Mouse (Mus musculus) midbrain, postnatal 0 days (tissue): ENCODE results near the gene Mpi. TPM values are rescaled to one million over a fixed set of nuclear protein-coding genes. Genes with fewer than 3 reads are reported as not detected.

ENCODE experiments used
- ATAC-seq: fragments of 200-750 bp; cut with Nextera tagmentation; 2 replicates; pipeline ENCODE4 v1.8.0; 2017; ENCODE audit warnings: moderate number of reproducible peaks, mild to moderate bottlenecking, moderate TSS enrichment, moderate library complexity; ENCODE audit not compliant: low FRiP score
- DNase-seq: peaks from one replicate; pipeline ENCODE4 v3.0.0-alpha.2; 2015; ENCODE audit warnings: low spot score
- H3K27ac ChIP-seq: fragments of 300-500 bp; sonication (generic); 2 replicates; pipeline ENCODE4 v1.5.1; 2014; ENCODE audit warnings: low read depth, mild to moderate bottlenecking, low read length, mixed read lengths
- H3K27me3 ChIP-seq: fragments of 300-500 bp; sonication (generic); 2 replicates; pipeline ENCODE4 v1.6.1; 2014; ENCODE audit warnings: low read length, control low read depth, mixed read lengths; ENCODE audit not compliant: insufficient read depth
- H3K36me3 ChIP-seq: fragments of 300-500 bp; sonication (generic); 2 replicates; pipeline ENCODE4 v1.6.1; 2014; ENCODE audit warnings: low read length, control low read depth, mixed read lengths; ENCODE audit not compliant: insufficient read depth
- H3K4me1 ChIP-seq: fragments of 300-500 bp; sonication (generic); 2 replicates; pipeline ENCODE4 v1.6.1; 2014; ENCODE audit warnings: mild to moderate bottlenecking, control low read depth, antibody characterized with exemption, low read length, mixed read lengths; ENCODE audit not compliant: insufficient read depth
- H3K4me2 ChIP-seq: fragments of 300-500 bp; sonication (generic); 2 replicates; pipeline ENCODE4 v1.6.1; 2014; ENCODE audit warnings: low read depth, mild to moderate bottlenecking, low read length, mixed read lengths; ENCODE audit not compliant: poor library complexity, severe bottlenecking
- H3K4me3 ChIP-seq: fragments of 300-500 bp; sonication (generic); 2 replicates; pipeline ENCODE4 v1.5.1; 2014; ENCODE audit warnings: low read depth, mild to moderate bottlenecking, low read length, moderate library complexity
- H3K9ac ChIP-seq: fragments of 300-500 bp; sonication (generic); replicated peaks from 2 replicates; pipeline ENCODE4 v1.6.1; 2014; ENCODE audit warnings: mild to moderate bottlenecking, low read length, moderate library complexity, mixed read lengths; ENCODE audit not compliant: poor library complexity, severe bottlenecking
- H3K9me3 ChIP-seq: fragments of 300-500 bp; sonication (generic); 2 replicates; pipeline ENCODE4 v1.6.1; 2016; ENCODE audit warnings: low read length, control low read depth
- CTCF ChIP-seq: IDR thresholded peaks from 2 replicates; pipeline ENCODE4 v1.5.1; 2016; ENCODE audit warnings: antibody characterized with exemption, mild to moderate bottlenecking
- WGBS: fragments of 180-500 bp; shearing (Covaris S2); extraction: QIAGEN DNeasy Blood & Tissue Kit; methylation state at CpG from one replicate; pipeline ENCODE4 v1.1.7; 2014; 5-methylcytosine and 5-hydroxymethylcytosine counted together
- polyA plus RNA-seq: library from polyadenylated mRNA; unstranded; fragments of >200 nt; fragmentation: Nextera tagmentation; extraction: Ambion mirVana; gene quantifications from 2 replicates; pipeline ENCODE4 v1.2.1, GENCODE M21; 2015
- total RNA-seq: library from RNA; depleted of rRNA; stranded (reverse); fragments of >200 nt; gene quantifications from 2 replicates; pipeline ENCODE4 v1.2.3, GENCODE M21; 2014

Gene Mpi
- total and polyA plus RNA-seq, 2 experiments from 2014 or later, result 57.2 to 60.5 TPM

- Histone ChIP-seq H3K9me3 (no peaks in the 10 kb centered on the region), H3K4me1 (no peaks in the 10 kb centered on the region), H3K9ac (no peak overlapping the region), H3K27me3 (no peaks in the 10 kb centered on the region), H3K27ac (no peak overlapping the region), H3K36me3 (peaks cover 53% of the 10 kb centered on the region), H3K4me2 (no peak overlapping the region), H3K4me3 (no peak overlapping the region)
- TF ChIP-seq CTCF, result no peak
- DNase-seq (no peak), ATAC-seq (no peak)
- 75% methylated on average over 3 of the region's 3 CpGs for WGBS
These were observed 32.4 kb upstream of the Mpi start for GRCm38 (mm10) chr9:57584991-57585390.

- no peak for DNase-seq
- H3K27ac ChIP-seq, result no peak overlapping the region
- H3K27me3 ChIP-seq, result no peaks in the 10 kb centered on the region
- H3K4me2 ChIP-seq, result no peak overlapping the region
- no peak overlapping the region for H3K4me3 ChIP-seq
- no peaks in the 10 kb centered on the region for H3K9me3 ChIP-seq
- H3K4me1 ChIP-seq, result no peaks in the 10 kb centered on the region
- no peak for ATAC-seq
- H3K9ac ChIP-seq, result no peak overlapping the region
- H3K36me3 ChIP-seq, result peaks cover 50% of the 10 kb centered on the region
- WGBS, result 89% methylated on average over 6 of the region's 6 CpGs
- no peak for TF ChIP-seq CTCF
These were observed 24.7 kb upstream of the Mpi start for GRCm38 (mm10) chr9:57577144-57577849.

- no peak for DNase-seq
- TF ChIP-seq CTCF, result no peak
- H3K4me2 ChIP-seq, result no peak overlapping the region
- no peaks in the 10 kb centered on the region for H3K9me3 ChIP-seq
- no peak overlapping the region for H3K27ac ChIP-seq
- H3K4me1 ChIP-seq, result no peaks in the 10 kb centered on the region
- H3K27me3 ChIP-seq, result no peaks in the 10 kb centered on the region
- H3K9ac ChIP-seq, result no peak overlapping the region
- ATAC-seq, result no peak
- H3K4me3 ChIP-seq, result no peak overlapping the region
- H3K36me3 ChIP-seq, result peaks cover 34% of the 10 kb centered on the region
- 81% methylated on average over 3 of the region's 3 CpGs for WGBS
These were observed 23.0 kb upstream of the Mpi start for GRCm38 (mm10) chr9:57575577-57575976.

- ATAC-seq, result no peak
- Histone ChIP-seq H3K9ac (no peak overlapping the region), H3K4me3 (no peak overlapping the region), H3K9me3 (no peaks in the 10 kb centered on the region), H3K4me1 (no peaks in the 10 kb centered on the region), H3K27me3 (no peaks in the 10 kb centered on the region), H3K27ac (no peak overlapping the region), H3K36me3 (peaks cover 25% of the 10 kb centered on the region), H3K4me2 (no peak overlapping the region)
- no peak for TF ChIP-seq CTCF
- DNase-seq, result no peak
These were observed 21.8 kb upstream of the Mpi start for GRCm38 (mm10) chr9:57574397-57574796.

- peaks cover 16% of the 10 kb centered on the region for H3K36me3 ChIP-seq
- no peak overlapping the region for H3K27ac ChIP-seq
- ATAC-seq (no peak), DNase-seq (no peak)
- no peak for TF ChIP-seq CTCF
- no peak overlapping the region for H3K9ac ChIP-seq
- no peaks in the 10 kb centered on the region for H3K9me3 ChIP-seq
- no peaks in the 10 kb centered on the region for H3K27me3 ChIP-seq
- 96% methylated on average over 6 of the region's 6 CpGs for WGBS
- H3K4me3 ChIP-seq, result no peak overlapping the region
- H3K4me1 ChIP-seq, result 0 out of 2 replicates have a peak, but pooled peaks cover 2% of the 10 kb centered on the region
- H3K4me2 ChIP-seq, result no peak overlapping the region
These were observed 15.9 kb upstream of the Mpi start for GRCm38 (mm10) chr9:57568500-57568899.

GRCm38 (mm10) chr9:57566846-57567245 is 14.3 kb upstream of the Mpi start:
- 62% methylated on average over 8 of the region's 8 CpGs for WGBS
- H3K27me3 ChIP-seq, result no peaks in the 10 kb centered on the region
- TF ChIP-seq CTCF, result peak; percentile 44
- no peaks in the 10 kb centered on the region for H3K9me3 ChIP-seq
- H3K36me3 ChIP-seq, result peaks cover 16% of the 10 kb centered on the region
- no peak overlapping the region for H3K9ac ChIP-seq
- no peak overlapping the region for H3K27ac ChIP-seq
- peaks cover 9% of the 10 kb centered on the region; the same call in 1 of the 2 replicates for H3K4me1 ChIP-seq
- H3K4me3 ChIP-seq, result no peak overlapping the region
- ATAC-seq (no peak), DNase-seq (no peak)
- no peak overlapping the region for H3K4me2 ChIP-seq
